Mouse (Mus musculus) left cerebral cortex, postnatal 10 days (tissue): ENCODE measurements around the gene Treml2. TPM values are rescaled to one million over a fixed set of nuclear protein-coding genes. Genes with fewer than 3 reads are reported as not detected.

Experiments used
- DNase-seq, 2 experiments: peaks; one replicate each; pipeline ENCODE4 v3.0.0; 2021 to 2022; ENCODE audit warnings: low spot score in 2 of 2, mixed read lengths in 1 of 2; ENCODE audit errors: extremely low spot score in 1 of 2
- intact Hi-C: fragments of 180-260 bp; cut with DNase I; formaldehyde crosslinking; loops from one replicate; pipeline ENCODE4 v1.15.1; 2025
- total RNA-seq, 2 experiments: library from RNA; stranded (reverse); gene quantifications; 2 replicates each; pipeline ENCODE4 v1.2.3; 2021

The Treml2 gene
- under 1 TPM; 0.36 to 0.51 TPM for total RNA-seq

GRCm38 (mm10) chr17:48299203-48299602 is at the start of gene Treml2:
Gene Treml2, plus strand, starts transcription at chr17:48299498.
- DNase-seq = no peak
- intact Hi-C loops = no loop called here

GRCm38 (mm10) chr17:48249501-48249900 is 49.8 kb upstream of the Treml2 start:
- DNase-seq = no peak
- intact Hi-C loops = no loop called here

- DNase-seq = no peak
- intact Hi-C loops = no loop called here
Measured at GRCm38 (mm10) chr17:48250631-48251030, 48.7 kb upstream of the Treml2 start.

- intact Hi-C loops = no loop called here
Measured at GRCm38 (mm10) chr17:48256575-48256974, 42.7 kb upstream of the Treml2 start.

GRCm38 (mm10) chr17:48261868-48262267 is 37.4 kb upstream of the Treml2 start:
- intact Hi-C loops = no loop called here
- DNase-seq = no peak

More at GRCm38 (mm10) chr17:48256575-48256974, 42.7 kb upstream of the Treml2 start:
- DNase-seq = no peak

- no peak for DNase-seq
- intact Hi-C loops = no loop called here
Measured at GRCm38 (mm10) chr17:48263741-48264362, 35.4 kb upstream of the Treml2 start, which contains the start of gene Treml4. Gene Treml4, plus strand, starts transcription at chr17:48264295.

GRCm38 (mm10) chr17:48264662-48265061 is 34.6 kb upstream of the Treml2 start:
- intact Hi-C loops = no loop called here
- DNase-seq = no peak

GRCm38 (mm10) chr17:48266138-48266537 is 33.2 kb upstream of the Treml2 start:
- DNase-seq = no peak
- intact Hi-C loops = no loop called here

- DNase-seq = no peak
- intact Hi-C loops = no loop called here
Measured at GRCm38 (mm10) chr17:48266610-48267304, 32.5 kb upstream of the Treml2 start.

GRCm38 (mm10) chr17:48267591-48267990 is 31.7 kb upstream of the Treml2 start:
- no peak for DNase-seq
- intact Hi-C loops = no loop called here

GRCm38 (mm10) chr17:48268276-48268675 is 31.0 kb upstream of the Treml2 start:
- DNase-seq = no peak
- intact Hi-C loops = no loop called here

GRCm38 (mm10) chr17:48269833-48270232 is 29.5 kb upstream of the Treml2 start:
- intact Hi-C loops = no loop called here
- DNase-seq = no peak

GRCm38 (mm10) chr17:48272158-48272557 is 27.1 kb upstream of the Treml2 start:
- intact Hi-C loops = no loop called here
- DNase-seq = no peak

GRCm38 (mm10) chr17:48272598-48272997 is 26.7 kb upstream of the Treml2 start:
- DNase-seq = no peak
- intact Hi-C loops = no loop called here

GRCm38 (mm10) chr17:48274098-48274497 is 25.2 kb upstream of the Treml2 start:
- intact Hi-C loops = loop anchor here (2.0 kb wide), 1 partner anchor 63 kb away; no protein-coding TSS in a partner anchor
- DNase-seq = no peak

GRCm38 (mm10) chr17:48274885-48275284 is 24.4 kb upstream of the Treml2 start:
- intact Hi-C loops = loop anchor here (2.0 to 5.0 kb wide), 2 partner anchors 62 to 132 kb away; partner anchors contain the start of gene Nfya

GRCm38 (mm10) chr17:48275736-48276135 is 23.6 kb upstream of the Treml2 start:
- intact Hi-C loops = loop anchor here (2.0 to 5.0 kb wide), 2 partner anchors 61 to 132 kb away; partner anchors contain the start of gene Nfya
- DNase-seq = no peak

More at GRCm38 (mm10) chr17:48274885-48275284, 24.4 kb upstream of the Treml2 start:
- peak; percentile 58 to 78 for DNase-seq

- DNase-seq = no peak
- intact Hi-C loops = loop anchor here (5.0 kb wide), 1 partner anchor 129 kb away; the partner anchor contains the start of gene Nfya
Measured at GRCm38 (mm10) chr17:48278381-48278780, 20.9 kb upstream of the Treml2 start.

GRCm38 (mm10) chr17:48279002-48279401 is 20.3 kb upstream of the Treml2 start:
- intact Hi-C loops = loop anchor here (5.0 kb wide), 1 partner anchor 128 kb away; the partner anchor contains the start of gene Nfya
- DNase-seq = no peak
